Mouse (Mus musculus): ENCODE results near the gene Tmem72. TPM values are rescaled to one million over a fixed set of nuclear protein-coding genes. Genes with fewer than 3 reads are reported as not detected.

The Tmem72 gene
- polyA plus RNA-seq, 1 experiment = 0.04 TPM

- no peak for DNase-seq
- WGBS = 66% methylated on average over 5 of the region's 5 CpGs
- TF ChIP-seq POLR2A (IDR thresholded peaks at IDR 0.05; ENCODE audit: borderline replicate concordance, extremely low read depth, low read depth, low read length) (no peak), CTCF (IDR thresholded peaks at IDR 0.05; ENCODE audit: insufficient read depth, low read length) (no peak)
- Histone ChIP-seq H3K4me3 (replicated peaks; ENCODE audit: extremely low read depth, low read depth, low read length) (peak overlapping the region; percentile 11), H3K4me1 (ENCODE audit: control insufficient read depth, insufficient read depth, low read length) (peaks cover 8% of the 10 kb centered on the region; the same call in 1 of the 2 replicates)
Measured at GRCm38 (mm10) chr6:116672349-116672748, 44.4 kb downstream of the Tmem72 start.

GRCm38 (mm10) chr6:116671768-116672167 lies 44.9 kb downstream of the Tmem72 start:
- 91% methylated on average over 4 of the region's 4 CpGs for WGBS
- Histone ChIP-seq H3K4me3 (replicated peaks; ENCODE audit: extremely low read depth, low read depth, low read length) (no peak overlapping the region), H3K4me1 (ENCODE audit: control insufficient read depth, insufficient read depth, low read length) (peaks cover 8% of the 10 kb centered on the region; the same call in 1 of the 2 replicates)
- DNase-seq = no peak
- no peak for TF ChIP-seq CTCF (IDR thresholded peaks at IDR 0.05; ENCODE audit: insufficient read depth, low read length)
- TF ChIP-seq POLR2A (IDR thresholded peaks at IDR 0.05; ENCODE audit: borderline replicate concordance, extremely low read depth, low read depth, low read length) = no peak

- TF ChIP-seq POLR2A (IDR thresholded peaks at IDR 0.05; ENCODE audit: borderline replicate concordance, extremely low read depth, low read depth, low read length) = no peak
- no peak for TF ChIP-seq CTCF (IDR thresholded peaks at IDR 0.05; ENCODE audit: insufficient read depth, low read length)
- Histone ChIP-seq H3K4me1 (ENCODE audit: control insufficient read depth, insufficient read depth, low read length) (peaks cover 8% of the 10 kb centered on the region; the same call in 1 of the 2 replicates), H3K4me3 (replicated peaks; ENCODE audit: extremely low read depth, low read depth, low read length) (no peak overlapping the region)
- 59% methylated on average over 5 of the region's 5 CpGs for WGBS
- no peak for DNase-seq
Measured at GRCm38 (mm10) chr6:116671031-116671430, 45.7 kb downstream of the Tmem72 start.

- Histone ChIP-seq H3K4me1 (ENCODE audit: control insufficient read depth, insufficient read depth, low read length) (peaks cover 8% of the 10 kb centered on the region; the same call in 1 of the 2 replicates), H3K4me3 (replicated peaks; ENCODE audit: extremely low read depth, low read depth, low read length) (no peak overlapping the region)
- TF ChIP-seq CTCF (IDR thresholded peaks at IDR 0.05; ENCODE audit: insufficient read depth, low read length) (no peak), POLR2A (IDR thresholded peaks at IDR 0.05; ENCODE audit: borderline replicate concordance, extremely low read depth, low read depth, low read length) (no peak)
- no peak for DNase-seq
- WGBS = 69% methylated on average over 6 of the region's 6 CpGs
Measured at GRCm38 (mm10) chr6:116670144-116670543, 46.6 kb downstream of the Tmem72 start.

- TF ChIP-seq CTCF (IDR thresholded peaks at IDR 0.05; ENCODE audit: insufficient read depth, low read length) (no peak), POLR2A (IDR thresholded peaks at IDR 0.05; ENCODE audit: borderline replicate concordance, extremely low read depth, low read depth, low read length) (no peak)
- DNase-seq = no peak
- Histone ChIP-seq H3K4me1 (ENCODE audit: control insufficient read depth, insufficient read depth, low read length) (peaks cover 4% of the 10 kb centered on the region; the same call in 1 of the 2 replicates), H3K4me3 (replicated peaks; ENCODE audit: extremely low read depth, low read depth, low read length) (no peak overlapping the region)
- WGBS = 49% methylated on average over 11 of the region's 11 CpGs
Measured at GRCm38 (mm10) chr6:116668682-116669470, 47.8 kb downstream of the Tmem72 start.

- WGBS = 73% methylated on average over 3 of the region's 3 CpGs
Measured at GRCm38 (mm10) chr6:116667382-116667781, 49.3 kb downstream of the Tmem72 start.

GRCm38 (mm10) chr6:116666892-116667291 lies 49.8 kb downstream of the Tmem72 start:
- Histone ChIP-seq H3K4me1 (ENCODE audit: control insufficient read depth, insufficient read depth, low read length) (no peaks in the 10 kb centered on the region; the same call in 1 of the 2 replicates), H3K4me3 (replicated peaks; ENCODE audit: extremely low read depth, low read depth, low read length) (no peak overlapping the region)
- no peak for DNase-seq
- WGBS = 71% methylated on average over 3 of the region's 3 CpGs
- TF ChIP-seq CTCF (IDR thresholded peaks at IDR 0.05; ENCODE audit: insufficient read depth, low read length) (no peak), POLR2A (IDR thresholded peaks at IDR 0.05; ENCODE audit: borderline replicate concordance, extremely low read depth, low read depth, low read length) (no peak)

More at GRCm38 (mm10) chr6:116667382-116667781, 49.3 kb downstream of the Tmem72 start:
- no peaks in the 10 kb centered on the region; the same call in 1 of the 2 replicates for H3K4me1 ChIP-seq (ENCODE audit: control insufficient read depth, insufficient read depth, low read length)
- no peak for TF ChIP-seq CTCF (IDR thresholded peaks at IDR 0.05; ENCODE audit: insufficient read depth, low read length)
- no peak for TF ChIP-seq POLR2A (IDR thresholded peaks at IDR 0.05; ENCODE audit: borderline replicate concordance, extremely low read depth, low read depth, low read length)
- no peak overlapping the region for H3K4me3 ChIP-seq (replicated peaks; ENCODE audit: extremely low read depth, low read depth, low read length)
- DNase-seq = no peak

- no peak overlapping the region for H3K4me3 ChIP-seq (replicated peaks; ENCODE audit: extremely low read depth, low read depth, low read length)
- 76% methylated on average over 12 of the region's 12 CpGs for WGBS
- DNase-seq = no peak
- H3K4me1 ChIP-seq (ENCODE audit: control insufficient read depth, insufficient read depth, low read length) = no peaks in the 10 kb centered on the region; the same call in 1 of the 2 replicates
- TF ChIP-seq CTCF (IDR thresholded peaks at IDR 0.05; ENCODE audit: insufficient read depth, low read length) (no peak), POLR2A (IDR thresholded peaks at IDR 0.05; ENCODE audit: borderline replicate concordance, extremely low read depth, low read depth, low read length) (no peak)
Measured at GRCm38 (mm10) chr6:116666085-116666750, 50.5 kb downstream of the Tmem72 start.

- no peak for TF ChIP-seq POLR2A (IDR thresholded peaks at IDR 0.05; ENCODE audit: borderline replicate concordance, extremely low read depth, low read depth, low read length)
- no peak for TF ChIP-seq CTCF (IDR thresholded peaks at IDR 0.05; ENCODE audit: insufficient read depth, low read length)
- DNase-seq = no peak
- no peak overlapping the region for H3K4me3 ChIP-seq (replicated peaks; ENCODE audit: extremely low read depth, low read depth, low read length)
- 77% methylated on average over 3 of the region's 3 CpGs for WGBS
- no peaks in the 10 kb centered on the region; the same call in 1 of the 2 replicates for H3K4me1 ChIP-seq (ENCODE audit: control insufficient read depth, insufficient read depth, low read length)
Measured at GRCm38 (mm10) chr6:116664830-116665229, 51.9 kb downstream of the Tmem72 start.
